Mouse (Mus musculus) forebrain, embryonic 13.5 days (tissue): Measurements from ENCODE around the gene Kcnd1. TPM values are rescaled to one million over a fixed set of nuclear protein-coding genes. Genes with fewer than 3 reads are reported as not detected.

Experiments used
- microRNA counts: library from miRNA; unstranded; fragments of <30 nt; microRNA quantifications from one replicate; lab custom pipeline; 2016
- microRNA-seq: library from miRNA; unstranded; fragments of <30 nt; microRNA quantifications from one replicate; pipeline ENCODE4, GENCODE M21; 2016
- polyA plus RNA-seq: library from polyadenylated mRNA; unstranded; fragments of >200 nt; fragmentation: Nextera tagmentation; extraction: Ambion mirVana; gene quantifications from 2 replicates; pipeline ENCODE4 v1.2.1, GENCODE M21; 2015

The Kcnd1 gene
- polyA plus RNA-seq, 1 experiment from 2014 or later = 1.4 TPM

MicroRNAs within 50 kb of the gene (microRNA counts, 519-probe panel; counts per million panel counts)
- 3,855 counts per million, percentile 76 among the panel's probes with 10 or more counts for microRNA mmu-miR-1198 (lab: Ali Mortazavi, UCI)

Small RNAs within 50 kb of the gene (microRNA-seq; reads per million reads assigned to microRNA genes)
- gene Mir1198 = 41.3 reads per million, percentile 40 among the genes with 10 or more reads in this experiment

Other genes with a start within 250 kb of the Kcnd1 start
- 0.08 TPM in 1 of 2 replicates, not detected in the other for gene Foxp3, start 248.6 kb upstream of the Kcnd1 start, polyA plus RNA-seq
- gene Ppp1r3f, start 248.0 kb upstream of the Kcnd1 start, polyA plus RNA-seq = 3.0 and 3.6 TPM in 2 replicates
- gene Ccdc22, start 216.8 kb upstream of the Kcnd1 start, polyA plus RNA-seq = 36.8 and 38.5 TPM in 2 replicates
- gene Cacna1f, start 215.2 kb upstream of the Kcnd1 start, polyA plus RNA-seq = 0.03 TPM in 2 replicates
- gene Syp, start 183.8 kb upstream of the Kcnd1 start, polyA plus RNA-seq = 62.0 and 66.7 TPM in 2 replicates
- gene Prickle3, start 165.0 kb upstream of the Kcnd1 start, polyA plus RNA-seq = 1.3 and 2.3 TPM in 2 replicates
- 45.7 and 50.5 TPM in 2 replicates for gene Plp2, start 150.9 kb upstream of the Kcnd1 start, polyA plus RNA-seq
- gene Magix, start 141.0 kb upstream of the Kcnd1 start, polyA plus RNA-seq = 0.06 and 0.09 TPM in 2 replicates
- 44.1 and 47.7 TPM in 2 replicates for gene Gpkow, start 125.2 kb upstream of the Kcnd1 start, polyA plus RNA-seq
- gene Wdr45, start 108.0 kb upstream of the Kcnd1 start, polyA plus RNA-seq = 29.0 and 33.6 TPM in 2 replicates
- 0.53 and 0.67 TPM in 2 replicates for gene Gm45208, start 100.0 kb upstream of the Kcnd1 start, polyA plus RNA-seq
- 91.9 and 93.3 TPM in 2 replicates for gene Praf2, start 93.8 kb upstream of the Kcnd1 start, polyA plus RNA-seq
- 30.4 and 33.8 TPM in 2 replicates for gene Ccdc120, start 71.4 kb upstream of the Kcnd1 start, polyA plus RNA-seq
- gene Tfe3, start 59.7 kb upstream of the Kcnd1 start, polyA plus RNA-seq = 20.0 and 23.8 TPM in 2 replicates
- gene Gripap1, start 32.5 kb upstream of the Kcnd1 start, polyA plus RNA-seq = 71.6 and 82.6 TPM in 2 replicates
- 43.9 and 44.9 TPM in 2 replicates for gene Otud5, start 19.1 kb downstream of the Kcnd1 start, polyA plus RNA-seq
- gene Pim2, start 56.0 kb downstream of the Kcnd1 start, polyA plus RNA-seq = 13.0 and 13.3 TPM in 2 replicates
- gene Slc35a2, start 61.7 kb downstream of the Kcnd1 start, polyA plus RNA-seq = 29.7 and 36.6 TPM in 2 replicates
- gene Pqbp1, start 77.0 kb downstream of the Kcnd1 start, polyA plus RNA-seq = 202 and 206 TPM in 2 replicates
- 168 and 193 TPM in 2 replicates for gene Timm17b, start 77.1 kb downstream of the Kcnd1 start, polyA plus RNA-seq
- not detected in 2 replicates for gene Gm10491, start 85.5 kb downstream of the Kcnd1 start, polyA plus RNA-seq
- gene Gm10490, start 87.3 kb downstream of the Kcnd1 start, polyA plus RNA-seq = not detected in 2 replicates
- gene Pcsk1n, start 97.5 kb downstream of the Kcnd1 start, polyA plus RNA-seq = 82.1 and 83.8 TPM in 2 replicates
- not detected in 2 replicates for gene Eras, start 106.3 kb downstream of the Kcnd1 start, polyA plus RNA-seq
- 53.5 and 64.8 TPM in 2 replicates for gene Hdac6, start 125.6 kb downstream of the Kcnd1 start, polyA plus RNA-seq
- 0.26 and 0.39 TPM in 2 replicates for gene Gata1, start 155.8 kb downstream of the Kcnd1 start, polyA plus RNA-seq
- gene Glod5, start 196.2 kb downstream of the Kcnd1 start, polyA plus RNA-seq = not detected in 2 replicates